15 mouse cellular contexts compared by ENCODE assay signal in genomic region chr6:53560928-53561327, GRCm38 (mm10).
"Had no signal": no experiment of that assay in that cellular context is flagged by ENCODE, and none has a peak within 500 bp of the region (broad histone marks: within the 10 kb centered on the region; RNA-seq: fewer than 3 reads in every experiment).

No protein-coding gene starts in this region.

- H3K4me2 ChIP-seq: midbrain, embryonic 11.5 days; midbrain, embryonic 15.5 days; neural tube, embryonic 12.5 days had no signal

- H3K27me3 ChIP-seq: midbrain, embryonic 15.5 days; neural tube, embryonic 12.5 days had no signal

- H3K4me1 ChIP-seq: midbrain, embryonic 15.5 days; neural tube, embryonic 12.5 days had no signal

- H3K4me3 ChIP-seq: left cerebral cortex, adult 2 months; megakaryocyte, embryonic 14.5 days; midbrain, embryonic 15.5 days; neural tube, embryonic 12.5 days had no signal

- H3K36me3 ChIP-seq: midbrain, embryonic 15.5 days; neural tube, embryonic 12.5 days had no signal

- H3K27ac ChIP-seq: left cerebral cortex, adult 2 months; liver, embryonic 14.5 days; midbrain, embryonic 15.5 days; neural tube, embryonic 12.5 days had no signal

- DNase-seq: kidney, adult 8-10 months; kidney, postnatal 25 days; lung, adult 2 months; lung, postnatal 10 days; lung, postnatal 4 days; right cerebral cortex, adult 18-20 months; right cerebral cortex, postnatal 4 days; spleen, adult 18-20 months; thymus, postnatal 4 days had no signal

- H3K9ac ChIP-seq: liver, embryonic 14.5 days; midbrain, embryonic 15.5 days; neural tube, embryonic 12.5 days had no signal

- H3K9me3 ChIP-seq: megakaryocyte, embryonic 14.5 days; midbrain, embryonic 15.5 days; neural tube, embryonic 12.5 days had no signal

- ATAC-seq: midbrain, embryonic 15.5 days had no signal
